Mouse (Mus musculus) liver, embryonic 14.5 days (tissue): ENCODE measurements around the gene Cavin1.

ENCODE experiments used
- CTCF ChIP-seq: IDR thresholded peaks from 2 replicates; pipeline ENCODE4 v1.5.1; 2016; ENCODE audit warnings: antibody characterized with exemption, low read depth, control low read depth
- EP300 ChIP-seq: IDR thresholded peaks from 2 replicates; pipeline ENCODE4 v1.6.1; 2016; ENCODE audit warnings: antibody characterized with exemption, low read depth

DNA sequence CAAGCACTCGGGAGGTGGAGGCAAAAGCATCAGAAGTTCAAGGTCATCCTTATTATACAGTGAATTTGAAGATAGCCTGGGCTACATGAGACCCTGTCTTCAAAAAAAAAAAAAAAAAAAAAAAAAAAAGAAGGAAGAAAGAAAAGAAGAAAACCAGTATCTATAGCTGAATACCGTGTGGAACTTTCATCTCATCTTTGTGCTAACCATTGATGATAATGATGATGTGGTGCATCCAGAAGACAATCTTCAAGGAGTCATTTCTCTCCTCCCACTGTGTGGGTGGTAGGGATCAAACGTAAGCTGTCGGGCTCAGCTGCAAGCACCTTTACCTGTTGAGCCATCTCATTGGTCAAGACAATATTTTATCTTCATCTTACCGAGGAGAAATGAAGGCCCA is 52.7 kb downstream of the Cavin1 start:
- TF ChIP-seq CTCF, result no peak
- TF ChIP-seq EP300, result no peak
